Mouse (Mus musculus) MEL-GATA-1-ER (cell line): ENCODE measurements around the gene Gmds.

Source experiments
- DNase-seq: peaks from one replicate; pipeline ENCODE4 v3.0.0-alpha.2; 2012; ENCODE audit warnings: low read depth; ENCODE audit errors: extremely low read depth

Gmds gene

GRCm38 (mm10) chr13:32338513-32339365 is at the start of gene Gmds:
Gmds (minus strand) TSS chr13:32338740.
- peak; percentile 75 for DNase-seq

GRCm38 (mm10) chr13:32385421-32386092 is 47.0 kb upstream of the Gmds start:
- no peak for DNase-seq

GRCm38 (mm10) chr13:32382227-32383010 is 43.9 kb upstream of the Gmds start:
- no peak for DNase-seq

GRCm38 (mm10) chr13:32378634-32379033 is 40.1 kb upstream of the Gmds start:
- DNase-seq, result no peak

GRCm38 (mm10) chr13:32372531-32372883 is 34.0 kb upstream of the Gmds start:
- DNase-seq, result no peak

GRCm38 (mm10) chr13:32371874-32372530 is 33.5 kb upstream of the Gmds start:
- DNase-seq, result no peak

GRCm38 (mm10) chr13:32370751-32371150 is 32.2 kb upstream of the Gmds start:
- DNase-seq, result no peak

GRCm38 (mm10) chr13:32370135-32370534 is 31.6 kb upstream of the Gmds start:
- DNase-seq, result no peak

GRCm38 (mm10) chr13:32337735-32338512 is 616 bp downstream of the Gmds start:
- DNase-seq, result peak; percentile 33

- no peak for DNase-seq
Measured at GRCm38 (mm10) chr13:32318309-32318708, 20.2 kb downstream of the Gmds start.

- DNase-seq, result no peak
Measured at GRCm38 (mm10) chr13:32317354-32317753, 21.2 kb downstream of the Gmds start.

- DNase-seq, result peak; percentile 41
Measured at GRCm38 (mm10) chr13:32312663-32313062, 25.9 kb downstream of the Gmds start.

- no peak for DNase-seq
Measured at GRCm38 (mm10) chr13:32311476-32311875, 27.1 kb downstream of the Gmds start.

- no peak for DNase-seq
Measured at GRCm38 (mm10) chr13:32298456-32298855, 40.1 kb downstream of the Gmds start.

GRCm38 (mm10) chr13:32297398-32297797 is 41.1 kb downstream of the Gmds start:
- peak; percentile 21 for DNase-seq

GRCm38 (mm10) chr13:32294416-32295195 is 43.9 kb downstream of the Gmds start:
- DNase-seq, result no peak

GRCm38 (mm10) chr13:32272937-32273496 is 65.5 kb downstream of the Gmds start:
- no peak for DNase-seq

- no peak for DNase-seq
Measured at GRCm38 (mm10) chr13:32269757-32270156, 68.8 kb downstream of the Gmds start.

GRCm38 (mm10) chr13:32269261-32269660 is 69.3 kb downstream of the Gmds start:
- DNase-seq, result no peak
